Mouse (Mus musculus) lung, embryonic 14.5 days (tissue): ENCODE measurements at regions not wholly inside any gene's neighbourhood (a gene's known extent, or its start where the extent isn't known, plus 50 kb on each side); places are given as distances from the start of the nearest gene placed in this dataset.

Source experiments
- ATAC-seq: fragments of 200-750 bp; cut with Nextera tagmentation; 2 replicates; pipeline ENCODE4 v1.8.0; 2017; ENCODE audit warnings: mild to moderate bottlenecking, moderate TSS enrichment, moderate library complexity; ENCODE audit not compliant: insufficient read depth
- DNase-seq: peaks from one replicate; pipeline ENCODE4 v3.0.0-alpha.2; 2015
- H3K27ac ChIP-seq: fragments of 300-500 bp; sonication (generic); 2 replicates; pipeline ENCODE4 v1.5.1; 2014; ENCODE audit warnings: low read depth, mild to moderate bottlenecking, moderate library complexity
- H3K27me3 ChIP-seq: fragments of 300-500 bp; sonication (generic); 2 replicates; pipeline ENCODE4 v1.6.1; 2014; ENCODE audit warnings: low read length, control low read depth; ENCODE audit not compliant: insufficient read depth
- H3K36me3 ChIP-seq: fragments of 300-500 bp; sonication (generic); 2 replicates; pipeline ENCODE4 v1.6.1; 2014; ENCODE audit warnings: control low read depth; ENCODE audit not compliant: insufficient read depth
- H3K4me1 ChIP-seq: fragments of 300-500 bp; sonication (generic); 2 replicates; pipeline ENCODE4 v1.6.1; 2014; ENCODE audit warnings: antibody characterized with exemption, control low read depth; ENCODE audit not compliant: insufficient read depth
- H3K4me2 ChIP-seq: fragments of 300-500 bp; sonication (generic); 2 replicates; pipeline ENCODE4 v1.6.1; 2014; ENCODE audit warnings: mild to moderate bottlenecking
- H3K4me3 ChIP-seq: fragments of 300-500 bp; sonication (generic); 2 replicates; pipeline ENCODE4 v1.5.1; 2014; ENCODE audit warnings: low read depth, low read length
- H3K9ac ChIP-seq: fragments of 300-500 bp; sonication (generic); 2 replicates; pipeline ENCODE4 v1.6.1; 2014
- H3K9me3 ChIP-seq: fragments of 300-500 bp; sonication (generic); 2 replicates; pipeline ENCODE4 v1.6.1; 2016; ENCODE audit warnings: low read depth, low read length, control low read depth
- CTCF ChIP-seq: IDR thresholded peaks from 2 replicates; pipeline ENCODE4 v1.5.1; 2016; ENCODE audit warnings: antibody characterized with exemption, low read depth
- WGBS: fragments of 180-500 bp; shearing (Covaris S2); extraction: QIAGEN DNeasy Blood & Tissue Kit; methylation state at CpG from one replicate; pipeline ENCODE4 v1.1.7; 2014; 5-methylcytosine and 5-hydroxymethylcytosine counted together

- Histone ChIP-seq H3K27ac (no peak overlapping the region), H3K27me3 (no peaks in the 10 kb centered on the region), H3K4me3 (no peak overlapping the region), H3K36me3 (no peaks in the 10 kb centered on the region), H3K9me3 (no peaks in the 10 kb centered on the region), H3K4me2 (no peak overlapping the region), H3K9ac (no peak overlapping the region), H3K4me1 (peaks cover 14% of the 10 kb centered on the region)
- WGBS = 43% methylated on average over 5 of the region's 5 CpGs
- ATAC-seq (0 out of 2 replicates have a peak, but pooled peaks have one; percentile 5), DNase-seq (no peak)
- TF ChIP-seq CTCF = no peak
These were observed 982.1 kb downstream of the 4930447A16Rik start for GRCm38 (mm10) chr15:38407476-38407875.

GRCm38 (mm10) chr15:38409168-38409567 lies 983.8 kb downstream of the 4930447A16Rik start:
- Histone ChIP-seq H3K4me1 (peaks cover 14% of the 10 kb centered on the region), H3K27me3 (no peaks in the 10 kb centered on the region), H3K36me3 (no peaks in the 10 kb centered on the region), H3K9me3 (no peaks in the 10 kb centered on the region), H3K4me2 (no peak overlapping the region), H3K4me3 (no peak overlapping the region), H3K27ac (no peak overlapping the region), H3K9ac (no peak overlapping the region)
- ATAC-seq (no peak), DNase-seq (no peak)
- TF ChIP-seq CTCF = no peak
- WGBS = 48% methylated on average over 4 of the region's 4 CpGs

- H3K4me2 ChIP-seq = no peak overlapping the region
These were observed 985.1 kb downstream of the 4930447A16Rik start for GRCm38 (mm10) chr15:38410462-38410861.

GRCm38 (mm10) chr15:38412481-38412880 lies 987.1 kb downstream of the 4930447A16Rik start:
- H3K4me2 ChIP-seq = no peak overlapping the region
- DNase-seq = no peak
- no peaks in the 10 kb centered on the region for H3K9me3 ChIP-seq
- no peak overlapping the region for H3K4me3 ChIP-seq
- no peak overlapping the region for H3K9ac ChIP-seq
- no peaks in the 10 kb centered on the region for H3K36me3 ChIP-seq
- H3K4me1 ChIP-seq = no peaks in the 10 kb centered on the region
- TF ChIP-seq CTCF = no peak
- 75% methylated on average over 3 of the region's 3 CpGs for WGBS
- H3K27ac ChIP-seq = no peak overlapping the region
- no peaks in the 10 kb centered on the region for H3K27me3 ChIP-seq
- ATAC-seq = no peak

More at GRCm38 (mm10) chr15:38410462-38410861, 985.1 kb downstream of the 4930447A16Rik start:
- no peak for DNase-seq
- H3K9ac ChIP-seq = no peak overlapping the region
- 89% methylated on average over 1 of the region's 1 CpGs for WGBS
- H3K9me3 ChIP-seq = no peaks in the 10 kb centered on the region
- H3K4me3 ChIP-seq = no peak overlapping the region
- H3K27me3 ChIP-seq = no peaks in the 10 kb centered on the region
- H3K27ac ChIP-seq = no peak overlapping the region
- no peak for ATAC-seq
- no peaks in the 10 kb centered on the region for H3K36me3 ChIP-seq
- TF ChIP-seq CTCF = no peak
- H3K4me1 ChIP-seq = peaks cover 11% of the 10 kb centered on the region

- no peak overlapping the region for H3K27ac ChIP-seq
- ATAC-seq (no peak), DNase-seq (no peak)
- TF ChIP-seq CTCF = no peak
- no peak overlapping the region for H3K9ac ChIP-seq
- H3K9me3 ChIP-seq = no peaks in the 10 kb centered on the region
- H3K36me3 ChIP-seq = no peaks in the 10 kb centered on the region
- no peaks in the 10 kb centered on the region for H3K27me3 ChIP-seq
- WGBS = 86% methylated on average over 6 of the region's 6 CpGs
- H3K4me3 ChIP-seq = no peak overlapping the region
- H3K4me2 ChIP-seq = no peak overlapping the region
- H3K4me1 ChIP-seq = no peaks in the 10 kb centered on the region
These were observed 988.0 kb downstream of the 4930447A16Rik start for GRCm38 (mm10) chr15:38413329-38413728.

- Histone ChIP-seq H3K27ac (peak overlapping the region; percentile 80), H3K4me2 (no peak overlapping the region), H3K9me3 (no peaks in the 10 kb centered on the region), H3K27me3 (no peaks in the 10 kb centered on the region), H3K36me3 (no peaks in the 10 kb centered on the region), H3K4me3 (no peak overlapping the region), H3K9ac (no peak overlapping the region), H3K4me1 (no peaks in the 10 kb centered on the region)
- peak; percentile 58 for ATAC-seq
- no peak for TF ChIP-seq CTCF
- peak; percentile 87 for DNase-seq
- whole genome bisulfite sequencing = 61% methylated on average over 8 of the region's 8 CpGs
These were observed 989.1 kb downstream of the 4930447A16Rik start for GRCm38 (mm10) chr15:38414318-38415090.

GRCm38 (mm10) chr15:38415091-38415486 lies 989.7 kb downstream of the 4930447A16Rik start:
- H3K9me3 ChIP-seq = no peaks in the 10 kb centered on the region
- TF ChIP-seq CTCF = no peak
- H3K4me2 ChIP-seq = no peak overlapping the region
- no peaks in the 10 kb centered on the region for H3K27me3 ChIP-seq
- DNase-seq (no peak), ATAC-seq (peak; percentile 31; the same call in 1 of the 2 replicates)
- H3K9ac ChIP-seq = no peak overlapping the region
- peak overlapping the region; percentile 80 for H3K27ac ChIP-seq
- WGBS = 37% methylated on average over 2 of the region's 2 CpGs
- no peak overlapping the region for H3K4me3 ChIP-seq
- H3K36me3 ChIP-seq = no peaks in the 10 kb centered on the region
- H3K4me1 ChIP-seq = no peaks in the 10 kb centered on the region
